Mouse (Mus musculus): ENCODE data around the gene Adamts5.

DNA sequence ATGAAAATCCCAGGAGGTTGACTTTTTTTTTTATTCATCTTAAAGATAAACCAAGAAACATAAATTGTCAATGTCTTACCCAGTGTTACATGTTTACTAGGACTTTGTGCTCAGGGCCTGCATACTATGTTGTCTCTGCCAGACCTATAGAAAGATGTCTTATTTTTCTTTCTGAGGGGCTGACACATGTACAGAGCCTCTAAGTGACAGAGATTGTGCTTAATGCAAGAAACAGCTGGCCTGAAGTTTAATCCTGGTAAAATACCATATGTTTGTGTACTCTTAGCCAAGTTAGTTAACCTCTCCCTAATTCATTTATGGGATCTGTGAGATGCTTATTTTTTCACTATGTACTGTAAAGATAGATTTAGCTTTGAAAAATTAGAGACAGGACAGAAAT, 30.4 kb downstream of the Adamts5 start:
- no peak for TF ChIP-seq CTCF (IDR thresholded peaks at IDR 0.05; ENCODE audit: low read depth, low read length)
- TF ChIP-seq POLR2AphosphoS5 (IDR thresholded peaks at IDR 0.05; ENCODE audit: insufficient replicate concordance, low read depth, low read length) = no peak
- no peak for TF ChIP-seq GATA1 (IDR thresholded peaks at IDR 0.05; ENCODE audit: borderline replicate concordance, low read length)

Data from G1E (cell line).